Mouse (Mus musculus): ENCODE data around the gene Sirpa. TPM values are rescaled to one million over a fixed set of nuclear protein-coding genes. Genes with fewer than 3 reads are reported as not detected.

The Sirpa gene
- total RNA-seq, 2 experiments from 2014 or later, result 5.0 to 7.4 TPM

GRCm38 (mm10) chr2:129591897-129592296, 738 bp upstream of the Sirpa start:
- peak overlapping the region; percentile 91 for H3K27ac ChIP-seq
- intact Hi-C loops (cut with DNase I), result no loop called here
- no peak for DNase-seq
- peak overlapping the region; percentile 87 for H3K4me3 ChIP-seq
- no peak for TF ChIP-seq CTCF (IDR thresholded peaks at IDR 0.05)

- Histone ChIP-seq H3K27ac (peak overlapping the region; percentile 91), H3K4me3 (peak overlapping the region; percentile 87)
- peak; percentile 11; the same call in 1 of the 2 replicates for TF ChIP-seq CTCF (IDR thresholded peaks at IDR 0.05)
- intact Hi-C loops (cut with DNase I), result no loop called here
- DNase-seq, result peak; percentile 90
Measured at GRCm38 (mm10) chr2:129593141-129593875, 673 bp downstream of the Sirpa start.

GRCm38 (mm10) chr2:129593876-129594421, 1.3 kb downstream of the Sirpa start:
- TF ChIP-seq CTCF (IDR thresholded peaks at IDR 0.05), result no peak
- Histone ChIP-seq H3K4me3 (peak overlapping the region; percentile 87), H3K27ac (peak overlapping the region; percentile 91)
- DNase-seq, result no peak
- intact Hi-C loops (cut with DNase I), result no loop called here

GRCm38 (mm10) chr2:129594569-129594968, 1.9 kb downstream of the Sirpa start:
- peak overlapping the region; percentile 87 for H3K4me3 ChIP-seq
- no peak for TF ChIP-seq CTCF (IDR thresholded peaks at IDR 0.05)
- H3K27ac ChIP-seq, result peak overlapping the region; percentile 91
- DNase-seq, result no peak
- intact Hi-C loops (cut with DNase I), result no loop called here

GRCm38 (mm10) chr2:129595206-129595605, 2.6 kb downstream of the Sirpa start:
- DNase-seq, result no peak
- TF ChIP-seq CTCF (IDR thresholded peaks at IDR 0.05), result no peak
- peak overlapping the region; percentile 91 for H3K27ac ChIP-seq
- intact Hi-C loops (cut with DNase I), result no loop called here
- H3K4me3 ChIP-seq, result peak overlapping the region; percentile 87

- no peak for DNase-seq
- Histone ChIP-seq H3K4me3 (peak overlapping the region; percentile 87), H3K27ac (peak overlapping the region; percentile 91)
- TF ChIP-seq CTCF (IDR thresholded peaks at IDR 0.05), result no peak
- intact Hi-C loops (cut with DNase I), result no loop called here
Measured at GRCm38 (mm10) chr2:129595661-129596209, 3.1 kb downstream of the Sirpa start.

GRCm38 (mm10) chr2:129596555-129597172, 4.0 kb downstream of the Sirpa start:
- no peak for DNase-seq
- no peak for TF ChIP-seq CTCF (IDR thresholded peaks at IDR 0.05)
- peak overlapping the region; percentile 91; the same call in 1 of the 2 replicates for H3K27ac ChIP-seq
- no peak overlapping the region for H3K4me3 ChIP-seq
- intact Hi-C loops (cut with DNase I), result no loop called here

- intact Hi-C loops (cut with DNase I), result no loop called here
- no peak overlapping the region for H3K27ac ChIP-seq
- no peak for DNase-seq
- TF ChIP-seq CTCF (IDR thresholded peaks at IDR 0.05), result no peak
- no peak overlapping the region for H3K4me3 ChIP-seq
Measured at GRCm38 (mm10) chr2:129597581-129597980, 4.9 kb downstream of the Sirpa start.

- no peak overlapping the region for H3K4me3 ChIP-seq
- TF ChIP-seq CTCF (IDR thresholded peaks at IDR 0.05), result no peak
- intact Hi-C loops (cut with DNase I), result no loop called here
- H3K27ac ChIP-seq, result peak overlapping the region; percentile 5; the same call in 1 of the 2 replicates
- no peak for DNase-seq
Measured at GRCm38 (mm10) chr2:129598094-129598493, 5.5 kb downstream of the Sirpa start.

- no peak for TF ChIP-seq CTCF (IDR thresholded peaks at IDR 0.05)
- intact Hi-C loops (cut with DNase I), result no loop called here
- no peak for DNase-seq
Measured at GRCm38 (mm10) chr2:129599231-129600084, 6.8 kb downstream of the Sirpa start.

GRCm38 (mm10) chr2:129601059-129601650, 8.5 kb downstream of the Sirpa start:
- intact Hi-C loops (cut with DNase I), result no loop called here
- Histone ChIP-seq H3K27ac (peak overlapping the region; percentile 78), H3K4me3 (no peak overlapping the region)
- no peak; the same call in 1 of the 2 replicates for TF ChIP-seq CTCF (IDR thresholded peaks at IDR 0.05)
- peak; percentile 61 for DNase-seq

More at GRCm38 (mm10) chr2:129599231-129600084, 6.8 kb downstream of the Sirpa start:
- peak overlapping the region; percentile 15; the same call in 1 of the 2 replicates for H3K4me3 ChIP-seq
- H3K27ac ChIP-seq, result peak overlapping the region; percentile 4
